Mouse (Mus musculus): ENCODE data around the gene Hgf.

The Hgf gene

GRCm38 (mm10) chr5:16553304-16554047 is at the start of gene Hgf:
Gene Hgf (plus strand): TSS chr5:16553495.
- no peak for DNase-seq (ENCODE audit: low read depth in 2 of 2, low spot score in 2 of 2)

DNA sequence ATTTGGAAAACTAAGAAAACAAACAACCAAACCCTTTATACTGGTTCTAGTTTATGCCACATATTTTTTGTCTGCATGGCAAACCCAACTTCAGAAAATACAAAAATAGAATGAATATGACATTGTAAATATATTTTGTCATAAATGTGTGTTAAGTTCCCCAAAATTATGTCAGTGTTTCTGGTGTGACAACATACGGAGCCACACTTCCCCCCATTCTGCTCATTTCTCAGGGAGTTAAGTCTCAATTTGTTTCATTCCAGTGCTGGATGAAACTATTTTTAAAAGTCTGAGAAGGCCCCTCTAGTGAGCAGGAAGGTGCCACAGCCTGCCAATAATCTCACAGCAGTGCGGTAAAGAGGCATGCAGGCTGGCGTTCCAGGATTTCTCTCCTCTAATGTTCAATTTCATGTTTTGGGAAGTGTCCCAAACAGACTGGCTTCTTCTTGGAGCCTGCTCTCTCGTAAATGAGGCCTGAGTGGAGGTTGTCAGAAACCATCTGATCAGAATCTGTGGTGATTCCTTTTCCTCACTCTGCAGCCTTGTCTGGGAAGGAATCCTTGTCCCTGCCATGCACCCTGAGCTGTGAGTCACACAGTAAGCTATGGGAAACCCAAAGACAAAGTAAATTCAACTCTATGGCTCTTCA is 46.5 kb upstream of the Hgf start:
- DNase-seq (ENCODE audit: low read depth in 2 of 2, low spot score in 2 of 2): no peak

- DNase-seq (ENCODE audit: low read depth in 2 of 2, low spot score in 2 of 2): no peak
Observed at GRCm38 (mm10) chr5:16531619-16532277, 21.5 kb upstream of the Hgf start.

DNA sequence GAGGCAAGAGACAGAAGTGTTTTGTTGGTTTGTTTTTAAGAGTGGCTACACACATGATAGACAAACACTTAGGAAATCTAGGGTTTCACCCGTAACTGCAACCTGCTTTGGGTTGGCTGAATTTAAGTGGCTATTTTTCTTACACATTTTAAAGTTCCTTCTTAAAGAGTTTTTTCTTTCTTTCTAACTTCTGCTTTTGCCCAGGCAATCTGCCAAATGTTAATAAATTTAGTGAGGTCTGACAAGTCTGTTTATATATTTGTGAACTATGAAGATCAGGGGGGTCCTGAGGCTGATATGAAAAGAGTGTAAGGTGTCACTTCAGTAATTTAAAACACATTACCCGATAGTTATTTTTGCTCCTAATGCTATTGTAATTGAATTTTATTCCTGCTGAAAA is 15.2 kb upstream of the Hgf start:
- no peak for DNase-seq (ENCODE audit: low read depth in 2 of 2, low spot score in 2 of 2)

DNA sequence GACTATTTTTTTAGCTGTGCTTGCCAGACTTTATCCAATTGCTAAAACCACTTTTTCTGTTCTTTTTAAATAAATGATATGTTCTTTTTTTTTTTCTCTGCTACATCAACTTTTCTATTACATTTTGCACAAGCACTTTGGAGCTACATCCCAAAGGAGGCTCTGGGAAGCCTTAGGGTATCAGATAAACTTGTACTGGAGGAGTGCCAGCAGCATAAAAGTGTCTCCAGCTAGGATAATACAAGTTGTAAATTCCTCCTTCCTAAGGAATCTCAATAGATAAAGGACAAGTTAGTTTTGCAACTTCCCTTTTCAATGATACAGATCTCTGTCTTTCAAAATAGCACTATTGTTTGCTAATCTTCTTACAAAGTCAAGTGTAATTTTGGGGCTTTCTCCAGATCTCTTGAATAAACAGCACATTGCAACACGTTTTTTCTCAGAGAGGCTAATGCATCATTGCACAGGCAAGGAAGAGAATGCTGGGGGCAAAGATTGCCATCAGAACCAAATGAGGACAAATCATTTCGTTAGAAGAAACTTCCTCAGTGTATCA is 11.7 kb upstream of the Hgf start:
- DNase-seq (ENCODE audit: low read depth in 2 of 2, low spot score in 2 of 2): no peak

GRCm38 (mm10) chr5:16547490-16547889 is 5.8 kb upstream of the Hgf start:
- no peak for DNase-seq (ENCODE audit: low read depth in 2 of 2, low spot score in 2 of 2)

DNA sequence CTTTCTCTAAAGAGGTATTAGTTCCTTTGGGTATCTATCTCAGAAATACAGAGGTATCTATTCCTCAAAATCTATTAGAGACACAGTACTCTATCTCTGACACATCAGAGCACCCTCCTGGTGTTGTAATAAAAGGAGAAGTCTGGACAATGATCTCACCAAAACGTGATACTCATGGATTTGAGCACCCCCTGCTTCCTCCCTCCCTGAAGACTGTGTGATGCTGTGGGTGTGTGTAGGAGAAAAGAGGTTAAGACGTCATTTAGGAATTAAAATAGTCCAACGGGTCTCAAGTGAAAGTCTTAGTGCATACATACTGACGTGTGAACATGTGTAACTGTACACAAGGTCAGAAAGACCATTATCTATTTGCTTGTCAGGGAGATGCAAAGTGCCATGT is 648 bp upstream of the Hgf start:
- DNase-seq (ENCODE audit: low read depth in 2 of 2, low spot score in 2 of 2): no peak

DNA sequence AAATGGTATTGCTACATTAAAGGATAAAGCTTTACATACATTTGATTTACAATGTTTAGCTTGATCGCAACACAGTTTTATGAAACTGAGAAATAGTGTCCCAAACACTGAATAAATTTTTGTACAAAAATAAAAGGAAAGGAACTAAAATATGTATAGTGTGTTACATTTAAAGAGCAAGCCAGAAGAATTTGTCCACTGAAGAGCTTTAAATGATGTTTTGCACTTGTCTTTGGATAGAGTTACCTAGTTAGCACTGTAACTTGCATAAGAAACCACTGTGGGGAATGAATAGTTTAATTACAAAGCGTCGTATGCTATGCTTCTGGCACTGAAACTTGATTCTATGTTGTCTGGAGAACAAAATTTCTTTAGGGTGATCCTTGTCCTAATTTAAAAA is 7.0 kb downstream of the Hgf start:
- DNase-seq (ENCODE audit: low read depth in 2 of 2, low spot score in 2 of 2): no peak

GRCm38 (mm10) chr5:16568997-16569396 is 15.7 kb downstream of the Hgf start:
- no peak for DNase-seq (ENCODE audit: low read depth in 2 of 2, low spot score in 2 of 2)

- no peak for DNase-seq (ENCODE audit: low read depth in 2 of 2, low spot score in 2 of 2)
Observed at GRCm38 (mm10) chr5:16577882-16578742, 24.8 kb downstream of the Hgf start.

DNA sequence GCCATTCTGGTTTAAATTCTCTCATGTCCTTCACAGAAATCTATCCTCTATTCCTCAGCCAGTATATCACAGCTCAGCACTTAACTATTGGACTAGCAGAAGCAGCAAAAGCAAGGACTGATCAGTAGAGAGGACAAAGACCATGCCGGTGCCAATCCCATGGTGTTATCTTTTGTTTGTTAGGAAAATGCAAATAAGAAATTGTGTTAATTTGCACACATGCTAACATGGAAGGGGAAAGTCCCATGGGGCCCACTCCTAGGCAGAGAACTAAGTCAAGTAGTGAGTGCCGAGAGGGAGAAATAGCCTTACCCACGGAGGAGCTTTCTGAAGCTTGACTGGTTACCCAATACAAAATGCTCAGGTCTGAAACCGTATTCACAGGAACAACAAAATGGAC is 42.4 kb downstream of the Hgf start:
- no peak for DNase-seq (ENCODE audit: low read depth in 2 of 2, low spot score in 2 of 2)

GRCm38 (mm10) chr5:16597996-16598395 is 44.7 kb downstream of the Hgf start:
- no peak for DNase-seq (ENCODE audit: low read depth in 2 of 2, low spot score in 2 of 2)

GRCm38 (mm10) chr5:16601463-16601862 is 48.2 kb downstream of the Hgf start:
- DNase-seq (ENCODE audit: low read depth in 2 of 2, low spot score in 2 of 2): no peak

DNA sequence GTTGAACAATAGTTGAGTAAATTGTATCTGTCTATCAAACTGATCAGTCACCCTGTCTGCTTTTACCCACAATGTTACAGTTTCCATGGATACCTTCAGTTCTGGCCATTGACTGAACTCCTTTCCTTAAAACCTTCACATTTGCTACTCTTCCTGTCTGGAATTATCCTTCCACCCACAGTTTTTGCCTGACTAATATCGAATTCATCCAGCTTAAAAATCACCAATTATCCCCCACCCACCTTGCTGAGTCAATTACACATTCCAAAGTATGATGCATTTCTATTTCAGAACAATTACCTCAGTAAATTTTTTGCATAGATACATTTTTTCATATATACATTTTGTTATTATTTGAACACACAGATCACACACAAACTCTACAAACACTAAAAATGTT is 79.7 kb downstream of the Hgf start:
- DNase-seq (ENCODE audit: low read depth in 2 of 2, low spot score in 2 of 2): no peak

- no peak for DNase-seq (ENCODE audit: low read depth in 2 of 2, low spot score in 2 of 2)
Observed at GRCm38 (mm10) chr5:16646417-16646816, 93.1 kb downstream of the Hgf start.

- no peak for DNase-seq (ENCODE audit: low read depth in 2 of 2, low spot score in 2 of 2)
Observed at GRCm38 (mm10) chr5:16647701-16648100, 94.4 kb downstream of the Hgf start.

GRCm38 (mm10) chr5:16650240-16650639 is 96.9 kb downstream of the Hgf start:
- DNase-seq (ENCODE audit: low read depth in 2 of 2, low spot score in 2 of 2): no peak

DNA sequence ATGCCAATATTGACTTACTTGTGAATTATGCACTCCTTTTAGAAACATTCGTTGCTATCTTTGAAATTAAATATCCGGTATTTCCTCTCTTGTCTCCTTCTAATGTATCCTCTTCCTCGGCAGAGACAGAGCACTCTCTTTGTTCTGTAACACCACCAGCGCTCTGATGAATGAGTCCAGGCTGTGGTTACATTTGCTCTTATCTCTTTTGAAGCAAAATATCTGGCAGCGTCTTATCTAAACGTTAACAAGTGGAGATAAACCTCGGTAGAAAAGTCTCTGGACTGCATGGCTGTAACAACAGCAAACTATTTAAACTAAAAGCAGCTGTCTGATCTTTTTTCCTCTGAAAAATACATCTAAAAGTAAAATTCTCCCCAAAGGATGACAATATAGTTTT is 100.7 kb downstream of the Hgf start:
- no peak for DNase-seq (ENCODE audit: low read depth in 2 of 2, low spot score in 2 of 2)

Measured in CD8-positive naive resting alpha-beta T cell, adult 2 months (primary cell).